Mouse (Mus musculus) lung, postnatal 0 days (tissue): ENCODE measurements around the gene Eva1c. TPM values are rescaled to one million over a fixed set of nuclear protein-coding genes. Genes with fewer than 3 reads are reported as not detected.
A peak's percentile ranks its signal among the peaks of the same experiment; 100 is the strongest.

Experiments used
- ATAC-seq: fragments of 200-750 bp; cut with Nextera tagmentation; 2 replicates; pipeline ENCODE4 v1.8.0; 2017; ENCODE audit warnings: moderate library complexity
- DNase-seq: peaks from one replicate; pipeline ENCODE4 v3.0.0-alpha.2; 2016; ENCODE audit warnings: low spot score
- H3K27ac ChIP-seq: fragments of 300-500 bp; sonication (generic); 2 replicates; pipeline ENCODE4 v1.5.1; 2014; ENCODE audit warnings: antibody characterized with exemption, mild to moderate bottlenecking, low read length, mixed read lengths
- H3K27me3 ChIP-seq: fragments of 300-500 bp; sonication (generic); replicated peaks from 2 replicates; pipeline ENCODE4 v1.6.1; 2014; ENCODE audit warnings: low read length, mixed read lengths; ENCODE audit not compliant: insufficient read depth
- H3K36me3 ChIP-seq: fragments of 300-500 bp; sonication (generic); 2 replicates; pipeline ENCODE4 v1.6.1; 2014; ENCODE audit warnings: low read length, mixed read lengths; ENCODE audit not compliant: insufficient read depth
- H3K4me1 ChIP-seq: fragments of 300-500 bp; sonication (generic); 2 replicates; pipeline ENCODE4 v1.6.1; 2014; ENCODE audit warnings: antibody characterized with exemption, low read depth, low read length, mixed read lengths; ENCODE audit not compliant: insufficient read depth
- H3K4me2 ChIP-seq: fragments of 300-500 bp; sonication (generic); replicated peaks from 2 replicates; pipeline ENCODE4 v1.6.1; 2014; ENCODE audit warnings: low read depth, mild to moderate bottlenecking, low read length, moderate library complexity, mixed read lengths
- H3K4me3 ChIP-seq: fragments of 300-500 bp; sonication (generic); 2 replicates; pipeline ENCODE4 v1.5.1; 2014; ENCODE audit warnings: low read depth, low read length
- H3K9ac ChIP-seq: fragments of 300-500 bp; sonication (generic); replicated peaks from 2 replicates; pipeline ENCODE4 v1.6.1; 2014; ENCODE audit warnings: low read depth, mild to moderate bottlenecking
- H3K9me3 ChIP-seq: fragments of 300-500 bp; sonication (generic); 2 replicates; pipeline ENCODE4 v1.6.1; 2016; ENCODE audit warnings: low read length, mixed read lengths
- CTCF ChIP-seq: IDR thresholded peaks from 2 replicates; pipeline ENCODE4 v1.5.1; 2016; ENCODE audit warnings: antibody characterized with exemption, mild to moderate bottlenecking
- EP300 ChIP-seq: IDR thresholded peaks from 2 replicates; pipeline ENCODE4 v1.6.1; 2016; ENCODE audit warnings: antibody characterized with exemption, mild to moderate bottlenecking, control low read depth
- WGBS: fragments of 180-500 bp; shearing (Covaris S2); extraction: QIAGEN DNeasy Blood & Tissue Kit; methylation state at CpG from one replicate; pipeline ENCODE4 v1.1.7; 2014; 5-methylcytosine and 5-hydroxymethylcytosine counted together
- polyA plus RNA-seq: library from polyadenylated mRNA; unstranded; fragments of >200 nt; fragmentation: Nextera tagmentation; extraction: Ambion mirVana; gene quantifications from 2 replicates; pipeline ENCODE4 v1.2.1, GENCODE M21; 2015

Eva1c gene
- polyA plus RNA-seq, 1 experiment from 2014 or later = 9.6 TPM

DNA sequence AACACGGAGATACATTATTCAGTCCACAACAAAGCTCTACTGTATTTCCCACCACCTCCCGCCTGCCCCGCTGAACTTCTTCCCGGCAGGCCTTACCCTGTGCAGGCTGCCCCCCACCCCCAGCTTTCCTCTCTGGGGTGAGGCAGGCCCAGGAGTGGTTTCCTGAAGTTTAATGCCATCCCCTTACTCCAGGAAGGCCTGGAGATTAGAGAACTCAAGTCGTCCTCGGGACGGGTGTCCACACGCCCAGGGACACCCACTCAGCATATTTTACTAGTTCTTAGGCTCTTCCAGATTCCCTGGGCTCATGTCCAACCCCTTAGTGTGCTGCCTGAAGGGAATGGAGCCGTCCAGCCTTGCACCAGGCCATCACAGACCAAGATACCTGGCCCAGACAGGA lies 39.1 kb downstream of the Eva1c start:
- Histone ChIP-seq H3K36me3 (no peaks in the 10 kb centered on the region), H3K4me3 (no peak overlapping the region), H3K27me3 (no peaks in the 10 kb centered on the region), H3K9ac (no peak overlapping the region), H3K4me2 (no peak overlapping the region), H3K27ac (no peak overlapping the region), H3K9me3 (no peaks in the 10 kb centered on the region), H3K4me1 (no peaks in the 10 kb centered on the region)
- ATAC-seq = peak; percentile 57
- no peak for TF ChIP-seq EP300
- no peak for TF ChIP-seq CTCF
- peak; percentile 61 for DNase-seq
- 22% methylated on average over 9 of the region's 9 CpGs for WGBS

DNA sequence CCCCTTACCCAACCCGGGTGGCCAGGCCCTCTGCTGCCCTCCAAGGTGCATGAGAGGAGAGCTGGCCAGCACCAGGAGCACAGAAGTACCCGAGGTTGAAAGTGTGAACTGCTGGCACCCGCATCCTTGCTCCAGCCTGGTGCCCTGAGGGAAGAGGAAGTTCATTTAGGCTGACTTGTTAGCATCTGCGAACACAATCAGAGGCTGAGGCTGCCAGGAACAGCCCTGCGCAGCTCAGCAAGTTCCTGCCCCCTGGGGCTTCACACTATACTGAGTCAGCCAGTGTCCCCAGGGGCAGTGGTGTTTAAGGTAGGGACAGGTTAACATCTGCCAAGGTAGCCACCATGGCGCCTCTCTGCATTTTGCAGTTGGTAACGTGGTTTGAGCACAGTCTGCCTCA lies 41.6 kb downstream of the Eva1c start:
- Histone ChIP-seq H3K4me1 (no peaks in the 10 kb centered on the region), H3K4me3 (no peak overlapping the region), H3K4me2 (no peak overlapping the region), H3K9ac (no peak overlapping the region), H3K9me3 (no peaks in the 10 kb centered on the region), H3K27ac (no peak overlapping the region), H3K27me3 (no peaks in the 10 kb centered on the region), H3K36me3 (no peaks in the 10 kb centered on the region)
- 32% methylated on average over 7 of the region's 7 CpGs for WGBS
- TF ChIP-seq CTCF (no peak), EP300 (no peak)
- no peak for ATAC-seq
- peak; percentile 24 for DNase-seq

DNA sequence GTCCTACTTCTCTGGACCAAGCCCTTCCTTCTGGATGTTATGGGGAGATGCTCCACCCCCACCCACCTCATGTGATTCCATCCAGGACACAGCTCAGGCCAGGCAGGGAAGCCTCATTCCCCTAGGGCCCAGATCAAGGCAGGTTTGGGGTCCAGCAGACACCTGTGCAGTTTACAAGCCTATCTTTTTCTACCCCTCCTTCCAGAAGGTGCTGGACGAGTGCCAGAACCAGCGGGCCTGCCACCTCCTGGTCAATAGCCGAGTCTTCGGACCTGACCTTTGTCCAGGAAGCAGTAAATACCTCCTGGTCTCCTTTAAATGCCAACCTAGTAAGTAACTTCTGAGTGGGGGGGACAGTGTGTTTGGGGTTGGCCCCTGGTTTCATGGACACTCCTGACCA lies 42.8 kb downstream of the Eva1c start:
- DNase-seq (no peak), ATAC-seq (no peak)
- Histone ChIP-seq H3K4me3 (no peak overlapping the region), H3K9ac (no peak overlapping the region), H3K27me3 (no peaks in the 10 kb centered on the region), H3K9me3 (no peaks in the 10 kb centered on the region), H3K27ac (no peak overlapping the region), H3K4me1 (no peaks in the 10 kb centered on the region), H3K36me3 (no peaks in the 10 kb centered on the region), H3K4me2 (no peak overlapping the region)
- no peak for TF ChIP-seq CTCF
- TF ChIP-seq EP300 = no peak
- 60% methylated on average over 4 of the region's 4 CpGs for WGBS

DNA sequence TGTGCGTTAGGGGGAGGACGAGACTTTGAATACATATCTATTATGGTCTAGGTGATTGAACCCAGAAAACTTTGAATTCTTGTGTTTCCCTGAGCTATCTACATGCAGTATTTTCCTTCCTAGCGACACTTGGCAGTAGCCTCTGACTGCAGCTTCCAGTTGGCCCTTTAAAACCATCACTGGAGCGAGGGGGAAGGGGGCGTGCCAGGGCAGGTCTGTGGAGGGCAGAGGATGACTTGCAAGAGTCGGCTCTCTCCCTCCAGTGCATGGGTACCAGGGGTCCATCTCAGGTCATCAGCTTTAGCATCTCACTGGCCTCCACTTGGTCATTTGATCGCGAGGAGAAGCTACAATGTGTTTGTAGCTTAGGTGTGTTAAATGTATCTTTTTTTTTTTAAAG lies 46.4 kb downstream of the Eva1c start:
- 68% methylated on average over 8 of the region's 8 CpGs for WGBS
- no peak for DNase-seq
- no peak overlapping the region for H3K4me3 ChIP-seq
- no peaks in the 10 kb centered on the region for H3K4me1 ChIP-seq
- no peak for ATAC-seq
- H3K9me3 ChIP-seq = no peaks in the 10 kb centered on the region
- H3K27ac ChIP-seq = no peak overlapping the region
- H3K9ac ChIP-seq = no peak overlapping the region
- TF ChIP-seq EP300 (no peak), CTCF (no peak)
- no peaks in the 10 kb centered on the region for H3K36me3 ChIP-seq
- no peak overlapping the region for H3K4me2 ChIP-seq
- H3K27me3 ChIP-seq = no peaks in the 10 kb centered on the region

DNA sequence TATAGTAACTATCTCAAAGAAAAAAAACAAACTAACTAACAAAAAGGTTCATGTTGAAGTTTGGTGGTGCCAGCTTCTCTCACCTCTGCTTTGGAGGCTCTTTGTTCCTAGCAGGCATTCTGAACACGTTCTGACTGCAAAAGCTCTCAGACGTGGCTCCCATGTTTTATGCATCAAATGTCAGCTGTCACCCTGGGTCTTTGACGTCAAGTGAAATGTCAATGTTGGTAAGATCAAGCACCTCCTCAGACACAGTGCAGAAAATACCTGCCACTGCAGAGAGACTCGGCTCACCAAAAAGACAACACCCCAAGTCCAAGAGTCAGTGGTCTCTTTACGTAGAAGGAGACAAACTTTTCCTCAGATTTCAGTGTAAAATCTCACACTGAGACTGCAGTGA lies 48.0 kb downstream of the Eva1c start:
- Histone ChIP-seq H3K27me3 (no peaks in the 10 kb centered on the region), H3K4me3 (no peak overlapping the region), H3K36me3 (no peaks in the 10 kb centered on the region), H3K4me2 (no peak overlapping the region), H3K4me1 (no peaks in the 10 kb centered on the region), H3K9me3 (no peaks in the 10 kb centered on the region), H3K27ac (no peak overlapping the region), H3K9ac (no peak overlapping the region)
- WGBS = 57% methylated on average over 5 of the region's 5 CpGs
- ATAC-seq (no peak), DNase-seq (no peak)
- TF ChIP-seq EP300 (no peak), CTCF (no peak)

DNA sequence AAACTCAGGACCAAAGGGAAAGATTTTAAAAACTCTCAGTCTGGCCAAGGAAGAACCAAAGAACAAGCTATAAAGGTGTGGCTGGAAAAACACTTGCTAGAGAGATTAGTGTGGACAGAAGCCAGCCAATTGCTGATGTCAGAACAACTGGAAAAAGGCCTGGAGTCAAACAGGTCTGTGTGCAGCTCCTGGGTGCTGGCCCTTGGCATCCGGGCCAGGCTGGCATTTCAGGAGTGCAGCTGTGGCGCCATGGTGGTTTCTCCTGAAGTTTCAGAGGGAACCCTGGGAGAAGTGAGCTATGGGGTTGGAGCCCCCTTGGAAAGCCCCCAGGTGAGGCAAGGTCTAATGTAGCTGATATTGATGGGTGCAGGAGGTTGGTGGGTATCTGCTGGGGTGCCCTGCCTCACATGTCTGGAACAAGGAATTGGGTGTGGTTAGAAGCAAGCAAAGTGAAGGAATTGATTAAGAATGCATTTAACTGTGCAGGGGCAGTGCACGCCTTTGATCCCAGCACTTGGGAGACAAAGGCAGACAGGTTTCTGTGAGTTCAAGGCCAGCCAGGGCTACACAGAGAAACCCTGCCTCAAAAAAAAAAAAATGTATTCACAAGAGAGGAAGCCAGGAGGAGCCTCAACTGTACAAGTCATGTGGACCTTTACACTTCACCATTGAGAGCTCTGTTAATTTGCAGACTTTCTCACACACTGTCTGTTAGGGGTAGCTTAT lies 51.8 kb downstream of the Eva1c start:
- TF ChIP-seq CTCF (no peak), EP300 (no peak)
- no peaks in the 10 kb centered on the region for H3K27me3 ChIP-seq
- H3K4me1 ChIP-seq = no peaks in the 10 kb centered on the region
- 79% methylated on average over 3 of the region's 3 CpGs for WGBS
- H3K4me3 ChIP-seq = no peak overlapping the region
- DNase-seq (peak; percentile 23), ATAC-seq (no peak)
- H3K9me3 ChIP-seq = no peaks in the 10 kb centered on the region
- H3K9ac ChIP-seq = no peak overlapping the region
- no peak overlapping the region for H3K27ac ChIP-seq
- H3K4me2 ChIP-seq = no peak overlapping the region
- no peaks in the 10 kb centered on the region for H3K36me3 ChIP-seq

DNA sequence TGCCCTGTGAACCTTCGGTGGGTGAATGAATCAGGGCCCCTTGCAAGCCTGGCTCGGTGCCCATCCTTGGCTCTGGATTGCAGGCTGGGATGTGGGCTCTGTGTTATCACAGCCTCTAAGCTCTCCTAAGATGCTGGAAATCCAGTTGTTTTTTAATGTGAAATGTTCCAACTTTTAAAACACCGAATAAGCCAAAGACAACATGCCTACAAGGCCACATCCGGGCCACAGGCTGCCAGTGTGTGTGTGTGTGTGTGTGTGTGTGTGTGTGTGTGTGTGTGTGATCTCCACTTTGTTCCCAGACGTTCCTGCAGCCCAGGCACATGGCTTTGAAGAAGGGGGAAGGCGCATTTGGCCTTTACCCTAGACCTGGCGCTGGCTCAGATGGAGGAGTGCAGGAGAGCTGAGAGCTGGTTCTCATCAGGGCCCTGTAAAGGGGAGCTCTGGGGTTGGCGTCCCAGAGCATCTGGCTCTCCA lies 56.0 kb downstream of the Eva1c start:
- 0 out of 2 replicates have a peak, but pooled peaks cover 5% of the 10 kb centered on the region for H3K4me1 ChIP-seq
- H3K9ac ChIP-seq = no peak overlapping the region
- no peak for TF ChIP-seq CTCF
- TF ChIP-seq EP300 = no peak
- H3K36me3 ChIP-seq = no peaks in the 10 kb centered on the region
- DNase-seq (no peak), ATAC-seq (no peak)
- H3K4me3 ChIP-seq = no peak overlapping the region
- no peak overlapping the region for H3K4me2 ChIP-seq
- no peaks in the 10 kb centered on the region for H3K27me3 ChIP-seq
- H3K27ac ChIP-seq = no peak overlapping the region
- no peaks in the 10 kb centered on the region for H3K9me3 ChIP-seq
- 42% methylated on average over 8 of the region's 8 CpGs for WGBS
